Mouse (Mus musculus): Measurements from ENCODE around the gene Oas1g. TPM values are rescaled to one million over a fixed set of nuclear protein-coding genes. Genes with fewer than 3 reads are reported as not detected.
A peak's percentile ranks its signal among the peaks of the same experiment; 100 is the strongest.

Gene Oas1g
- polyA plus RNA-seq, 1 experiment = 1.4 TPM

- WGBS = 12% methylated on average over 8 of the region's 8 CpGs
- Histone ChIP-seq H3K27me3 (ENCODE audit: control insufficient read depth, insufficient read depth, low read length) (peaks cover 3% of the 10 kb centered on the region; the same call in 1 of the 2 replicates), H3K4me1 (ENCODE audit: control insufficient read depth, insufficient read depth, insufficient read length) (no peaks in the 10 kb centered on the region), H3K36me3 (ENCODE audit: control insufficient read depth, insufficient read depth, low read length) (no peaks in the 10 kb centered on the region), H3K27ac (ENCODE audit: insufficient read depth, low read length) (no peak overlapping the region), H3K4me3 (ENCODE audit: extremely low read depth, insufficient read depth, insufficient read length) (no peak overlapping the region)
- DNase-seq (ENCODE audit: low read depth in 1 of 2, low spot score in 2 of 2) = peak; percentile 23 to 43
- no peak for TF ChIP-seq POLR2A (IDR thresholded peaks at IDR 0.05; ENCODE audit: low read depth, low read length)
- TF ChIP-seq CTCF (IDR thresholded peaks at IDR 0.05; ENCODE audit: extremely low read depth, insufficient read depth, insufficient read length, insufficient replicate concordance) = peak; percentile 40; the same call in 1 of the 2 replicates
These were observed 50.5 kb downstream of the Oas1g start for GRCm38 (mm10) chr5:120836731-120837585.

- H3K36me3 ChIP-seq (ENCODE audit: control insufficient read depth, insufficient read depth, low read length) = no peaks in the 10 kb centered on the region
- WGBS = 28% methylated on average over 17 of the region's 17 CpGs
These were observed 53.8 kb downstream of the Oas1g start for GRCm38 (mm10) chr5:120833335-120834280.

GRCm38 (mm10) chr5:120831031-120831430, 56.4 kb downstream of the Oas1g start:
- no peak overlapping the region for H3K27ac ChIP-seq (ENCODE audit: insufficient read depth, low read length)
- peak in 1 of 2 experiments; percentile 43 for DNase-seq (ENCODE audit: low read depth in 1 of 2, low spot score in 2 of 2)
- H3K4me1 ChIP-seq (ENCODE audit: control insufficient read depth, insufficient read depth, insufficient read length) = no peaks in the 10 kb centered on the region
- H3K4me3 ChIP-seq (ENCODE audit: extremely low read depth, insufficient read depth, insufficient read length) = no peak overlapping the region
- peaks cover 3% of the 10 kb centered on the region; the same call in 1 of the 2 replicates for H3K27me3 ChIP-seq (ENCODE audit: control insufficient read depth, insufficient read depth, low read length)
- 22% methylated on average over 4 of the region's 4 CpGs for WGBS
- TF ChIP-seq POLR2A (IDR thresholded peaks at IDR 0.05; ENCODE audit: low read depth, low read length) (no peak), CTCF (IDR thresholded peaks at IDR 0.05; ENCODE audit: extremely low read depth, insufficient read depth, insufficient read length, insufficient replicate concordance) (no peak)
- no peaks in the 10 kb centered on the region for H3K36me3 ChIP-seq (ENCODE audit: control insufficient read depth, insufficient read depth, low read length)

More at GRCm38 (mm10) chr5:120833335-120834280, 53.8 kb downstream of the Oas1g start:
- peaks cover 3% of the 10 kb centered on the region; the same call in 1 of the 2 replicates for H3K27me3 ChIP-seq (ENCODE audit: control insufficient read depth, insufficient read depth, low read length)
- H3K4me3 ChIP-seq (ENCODE audit: extremely low read depth, insufficient read depth, insufficient read length) = no peak overlapping the region
- H3K27ac ChIP-seq (ENCODE audit: insufficient read depth, low read length) = no peak overlapping the region
- TF ChIP-seq POLR2A (IDR thresholded peaks at IDR 0.05; ENCODE audit: low read depth, low read length) = no peak
- no peak for TF ChIP-seq CTCF (IDR thresholded peaks at IDR 0.05; ENCODE audit: extremely low read depth, insufficient read depth, insufficient read length, insufficient replicate concordance)
- H3K4me1 ChIP-seq (ENCODE audit: control insufficient read depth, insufficient read depth, insufficient read length) = no peaks in the 10 kb centered on the region
- DNase-seq (ENCODE audit: low read depth in 1 of 2, low spot score in 2 of 2) = no peak

Other genes with a start within 250 kb of the Oas1g start
- gene Rasal1, start 238.8 kb downstream of the Oas1g start, polyA plus RNA-seq (2012; rRNA removed) = 14.9 and 18.9 TPM in 2 replicates
- 264 and 351 TPM in 2 replicates for gene Dtx1, start 175.7 kb downstream of the Oas1g start, polyA plus RNA-seq (2012; rRNA removed)
- gene Oas2, start 137.8 kb downstream of the Oas1g start, polyA plus RNA-seq (2012; rRNA removed) = 7.2 and 9.0 TPM in 2 replicates
- 15.2 and 16.3 TPM in 2 replicates for gene Oas3, start 110.0 kb downstream of the Oas1g start, polyA plus RNA-seq (2012; rRNA removed)
- gene Oas1e, start 92.1 kb downstream of the Oas1g start, polyA plus RNA-seq (2012; rRNA removed) = 0.08 and 0.20 TPM in 2 replicates
- 5.4 and 6.2 TPM in 2 replicates for gene Oas1c, start 75.1 kb downstream of the Oas1g start, polyA plus RNA-seq (2012; rRNA removed)
- not detected in 2 replicates for gene Oas1f, start 40.2 kb downstream of the Oas1g start, polyA plus RNA-seq (2012; rRNA removed)
- not detected in 2 replicates for gene Oas1h, start 26.2 kb downstream of the Oas1g start, polyA plus RNA-seq (2012; rRNA removed)
- gene Oas1a, start 19.9 kb upstream of the Oas1g start, polyA plus RNA-seq (2012; rRNA removed) = 8.5 and 9.2 TPM in 2 replicates
- gene Oas1d, start 26.9 kb upstream of the Oas1g start, polyA plus RNA-seq (2012; rRNA removed) = not detected in 2 replicates
- gene Rph3a, start 122.5 kb upstream of the Oas1g start, polyA plus RNA-seq (2012; rRNA removed) = 0.02 TPM in 1 of 2 replicates, not detected in the other

All from spleen, adult 2 months (tissue).